Mouse (Mus musculus) midbrain, embryonic 10.5 days (tissue): Measurements from ENCODE around the gene Gm28035. TPM values are rescaled to one million over a fixed set of nuclear protein-coding genes. Genes with fewer than 3 reads are reported as not detected.

ENCODE experiments used
- DNase-seq: peaks from one replicate; pipeline ENCODE4 v3.0.0-alpha.2; 2017; ENCODE audit warnings: low spot score
- H3K27ac ChIP-seq: fragments of 300-500 bp; sonication (generic); replicated peaks from 2 replicates; pipeline ENCODE4 v1.5.1; 2016; ENCODE audit warnings: mild to moderate bottlenecking
- H3K27me3 ChIP-seq: fragments of 300-500 bp; sonication (generic); 2 replicates; pipeline ENCODE4 v1.6.1; 2016; ENCODE audit warnings: low read depth, mild to moderate bottlenecking; ENCODE audit not compliant: poor library complexity, severe bottlenecking
- H3K36me3 ChIP-seq: fragments of 300-500 bp; sonication (generic); 2 replicates; pipeline ENCODE4 v1.6.1; 2016; ENCODE audit warnings: mild to moderate bottlenecking, moderate library complexity
- H3K4me1 ChIP-seq: fragments of 300-500 bp; sonication (generic); 2 replicates; pipeline ENCODE4 v1.6.1; 2016
- H3K4me3 ChIP-seq: fragments of 300-500 bp; sonication (generic); 2 replicates; pipeline ENCODE4 v1.5.1; 2016; ENCODE audit warnings: mild to moderate bottlenecking, moderate library complexity
- H3K9me3 ChIP-seq: fragments of 300-500 bp; sonication (generic); replicated peaks from 2 replicates; pipeline ENCODE4 v1.6.1; 2016; ENCODE audit warnings: mild to moderate bottlenecking
- WGBS: fragments of 180-500 bp; shearing (Covaris S2); methylation state at CpG from one replicate; pipeline ENCODE4 v1.1.7; 2016; 5-methylcytosine and 5-hydroxymethylcytosine counted together
- polyA plus RNA-seq: library from polyadenylated mRNA; unstranded; fragments of >200 nt; fragmentation: Nextera tagmentation; extraction: Ambion mirVana; gene quantifications from 2 replicates; pipeline ENCODE4 v1.2.1, GENCODE M21; 2016

Gene Gm28035
- polyA plus RNA-seq, 1 experiment from 2014 or later, result 0.10 TPM

DNA sequence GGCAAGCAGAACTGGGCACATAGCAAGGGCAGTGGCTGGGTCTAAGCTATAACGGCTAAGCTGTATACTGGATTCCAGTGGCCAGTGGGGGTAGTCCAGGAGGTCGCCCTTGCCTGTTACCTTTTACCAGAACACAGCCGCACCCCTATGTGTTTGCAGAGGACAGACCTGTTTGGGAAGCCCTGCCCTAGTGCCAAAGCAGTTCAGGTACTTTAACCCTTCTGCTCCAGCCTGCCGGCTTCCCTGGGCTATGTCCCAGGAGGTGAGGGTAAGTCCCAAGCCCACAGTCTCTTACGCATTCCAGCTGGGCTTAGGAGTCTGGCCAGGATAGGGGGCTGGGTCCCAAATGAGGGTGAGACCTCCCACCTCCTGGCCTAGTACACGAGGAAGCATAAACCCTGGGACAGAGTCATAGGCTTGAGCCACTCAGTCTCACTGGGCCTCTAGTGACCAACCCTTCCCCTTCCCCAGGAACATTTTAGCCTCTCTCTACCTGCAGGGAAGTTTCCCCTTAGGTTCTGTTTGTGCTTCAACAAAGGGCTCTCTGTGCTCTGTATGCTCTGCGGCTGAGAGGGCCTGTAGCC, 4.3 kb downstream of the Gm28035 start:
- Histone ChIP-seq H3K36me3 (peaks cover 99% of the 10 kb centered on the region), H3K4me1 (peaks cover 4% of the 10 kb centered on the region), H3K4me3 (no peak overlapping the region), H3K27ac (no peak overlapping the region), H3K27me3 (no peaks in the 10 kb centered on the region), H3K9me3 (no peaks in the 10 kb centered on the region)
- WGBS, result 81% methylated on average over 7 of the region's 7 CpGs
- DNase-seq, result no peak

DNA sequence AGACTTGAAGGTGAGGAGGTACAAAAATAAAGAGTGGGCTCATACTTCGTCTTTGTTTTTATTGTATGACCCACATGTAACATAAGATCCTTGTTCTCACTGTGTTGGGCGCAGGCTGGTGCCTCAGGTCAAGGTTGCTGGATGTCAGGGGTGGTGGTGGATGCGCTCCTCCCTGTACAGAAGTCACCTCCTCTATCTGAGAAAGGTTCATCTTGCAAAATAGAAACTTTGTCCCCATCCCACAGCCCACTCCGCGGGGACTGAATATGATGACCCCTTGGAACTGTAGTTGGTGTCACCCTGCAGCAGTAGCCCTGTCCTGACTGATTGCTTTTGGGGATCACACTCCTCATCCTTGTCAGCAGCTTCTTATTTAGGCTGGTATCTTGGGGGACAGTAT, 6.7 kb downstream of the Gm28035 start:
- Histone ChIP-seq H3K27ac (no peak overlapping the region), H3K36me3 (peaks cover 99% of the 10 kb centered on the region), H3K27me3 (no peaks in the 10 kb centered on the region), H3K4me1 (peaks cover 5% of the 10 kb centered on the region), H3K9me3 (no peaks in the 10 kb centered on the region), H3K4me3 (no peak overlapping the region)
- 92% methylated on average over 5 of the region's 5 CpGs for WGBS
- no peak for DNase-seq

DNA sequence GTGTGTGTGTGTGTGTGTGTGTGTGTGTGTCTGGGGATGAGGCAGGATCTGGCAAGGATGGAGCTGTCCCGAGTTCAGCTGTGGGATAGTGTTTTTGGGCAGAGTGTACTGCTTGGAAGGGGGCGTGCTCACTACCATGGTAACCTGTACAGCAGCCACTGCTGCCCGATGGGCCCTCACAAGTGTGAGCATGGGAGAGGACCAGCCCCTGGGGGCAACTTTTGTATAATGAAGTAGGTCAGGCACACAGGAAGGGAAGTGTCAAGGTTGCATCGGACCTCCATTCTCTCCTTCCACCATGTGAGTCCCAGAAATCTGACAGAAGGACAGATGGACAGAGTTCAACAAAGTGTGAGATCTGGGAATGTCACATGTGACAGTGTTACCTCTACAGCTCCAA, 7.3 kb downstream of the Gm28035 start:
- Histone ChIP-seq H3K9me3 (no peaks in the 10 kb centered on the region), H3K4me3 (no peak overlapping the region), H3K27ac (no peak overlapping the region), H3K27me3 (no peaks in the 10 kb centered on the region), H3K36me3 (peaks cover 99% of the 10 kb centered on the region), H3K4me1 (peaks cover 5% of the 10 kb centered on the region)
- WGBS, result 76% methylated on average over 4 of the region's 4 CpGs
- no peak for DNase-seq

DNA sequence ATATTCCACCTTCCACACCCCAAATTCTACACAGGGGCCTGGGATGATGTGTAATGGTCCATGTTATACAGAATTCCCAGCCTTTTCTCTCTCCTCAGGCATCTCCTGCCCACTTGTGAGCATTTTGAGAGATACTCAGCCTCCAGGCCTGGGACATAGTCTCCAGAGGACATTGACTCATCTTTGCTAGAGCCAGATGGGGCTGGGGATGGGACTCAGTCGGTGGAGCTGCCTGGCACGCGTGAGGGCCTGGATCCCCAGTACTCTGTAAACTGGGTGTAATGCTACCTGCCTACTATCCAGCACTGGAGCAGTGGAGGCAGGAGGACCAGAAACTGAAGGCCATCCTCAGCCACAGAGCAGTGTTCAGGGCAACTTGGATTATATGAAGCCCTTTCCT, 8.8 kb downstream of the Gm28035 start:
- Histone ChIP-seq H3K27me3 (no peaks in the 10 kb centered on the region), H3K27ac (no peak overlapping the region), H3K36me3 (peaks cover 99% of the 10 kb centered on the region), H3K4me3 (no peak overlapping the region), H3K4me1 (peaks cover 5% of the 10 kb centered on the region), H3K9me3 (no peaks in the 10 kb centered on the region)
- 96% methylated on average over 3 of the region's 3 CpGs for WGBS
- DNase-seq, result no peak

DNA sequence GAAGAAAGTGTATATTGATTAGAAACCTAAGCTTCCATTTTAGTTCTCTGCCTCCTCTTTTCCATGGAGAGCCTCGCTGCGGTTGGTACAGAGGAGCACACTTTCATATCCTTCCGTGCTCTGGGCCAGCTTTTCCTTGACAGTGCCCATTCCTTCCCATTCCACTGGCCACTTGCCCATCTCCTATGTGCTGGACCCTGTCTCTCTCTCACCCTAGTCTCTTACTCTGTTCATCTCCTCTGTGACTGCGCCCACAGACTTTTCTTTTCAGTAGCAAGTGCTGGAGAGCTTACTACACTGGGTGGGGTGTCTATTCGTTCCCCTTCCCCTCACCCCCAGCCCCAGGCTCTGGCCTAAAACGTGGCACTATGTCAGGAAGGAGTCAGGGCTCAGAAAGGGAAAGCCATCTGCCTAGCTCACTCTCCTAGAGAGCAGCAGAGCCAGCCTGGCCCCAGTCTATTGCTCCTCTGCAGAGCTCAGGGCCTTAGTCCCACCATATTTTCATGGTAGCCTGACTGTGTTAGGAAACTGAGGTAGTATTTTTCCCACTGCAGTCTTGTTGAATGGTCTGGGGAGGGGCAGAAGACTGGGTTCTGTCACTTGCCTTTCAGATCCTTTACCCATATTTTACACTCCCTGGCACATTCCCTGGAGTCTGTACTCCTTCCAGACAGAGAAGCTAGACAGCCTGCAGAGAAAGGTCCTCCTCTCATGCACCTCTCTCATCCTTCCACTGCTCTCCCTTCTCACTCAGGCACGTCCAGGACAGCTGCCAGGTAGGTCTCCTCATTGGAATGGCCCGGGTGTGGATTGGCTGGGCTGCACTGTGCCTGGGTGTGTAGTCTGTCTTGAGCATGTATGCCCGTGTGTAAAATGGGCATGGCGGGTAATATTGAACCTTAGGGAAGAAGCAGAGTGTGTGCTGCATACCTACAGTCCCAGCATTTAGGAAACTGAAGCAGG, 10.1 kb downstream of the Gm28035 start:
- Histone ChIP-seq H3K4me3 (no peak overlapping the region), H3K9me3 (no peaks in the 10 kb centered on the region), H3K27me3 (no peaks in the 10 kb centered on the region), H3K36me3 (peaks cover 99% of the 10 kb centered on the region), H3K27ac (no peak overlapping the region), H3K4me1 (peaks cover 5% of the 10 kb centered on the region)
- DNase-seq, result no peak
- 86% methylated on average over 10 of the region's 10 CpGs for WGBS

DNA sequence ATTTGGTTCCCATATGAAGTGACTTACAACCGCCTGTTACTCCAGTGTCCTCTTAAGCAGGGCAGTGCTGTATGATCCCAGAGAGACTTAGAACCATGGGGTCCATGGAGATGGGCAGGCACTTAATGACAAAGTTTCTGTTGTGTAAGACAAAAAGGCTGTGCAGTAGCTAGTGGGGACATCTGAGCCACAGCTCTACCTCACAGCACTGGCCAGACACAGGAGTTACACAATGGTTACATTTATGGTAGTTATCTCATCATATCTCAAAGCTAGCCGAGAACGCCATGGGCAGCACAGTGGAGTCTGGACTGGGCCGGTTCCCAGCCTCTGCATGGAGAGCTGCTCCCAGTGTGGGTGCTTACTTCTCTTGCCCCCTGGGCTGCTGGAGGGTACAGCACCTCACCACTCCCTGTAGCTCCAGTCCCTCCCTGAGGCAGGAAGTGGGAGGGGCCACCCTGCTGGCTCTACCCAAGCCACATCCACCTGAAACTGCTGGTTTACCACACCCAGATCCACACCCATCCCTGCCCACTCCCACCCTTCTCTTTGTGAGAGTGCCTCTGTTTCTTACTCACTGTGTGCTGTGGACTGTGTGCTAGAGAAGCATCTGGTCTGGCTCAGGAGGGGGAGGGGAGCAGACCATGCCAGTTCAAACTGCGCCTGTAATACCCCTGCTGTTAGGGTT, 11.2 kb downstream of the Gm28035 start:
- peaks cover 5% of the 10 kb centered on the region for H3K4me1 ChIP-seq
- no peaks in the 10 kb centered on the region for H3K9me3 ChIP-seq
- WGBS, result 88% methylated on average over 5 of the region's 5 CpGs
- no peak overlapping the region for H3K27ac ChIP-seq
- no peak overlapping the region for H3K4me3 ChIP-seq
- H3K36me3 ChIP-seq, result peaks cover 99% of the 10 kb centered on the region
- no peak for DNase-seq
- no peaks in the 10 kb centered on the region for H3K27me3 ChIP-seq

DNA sequence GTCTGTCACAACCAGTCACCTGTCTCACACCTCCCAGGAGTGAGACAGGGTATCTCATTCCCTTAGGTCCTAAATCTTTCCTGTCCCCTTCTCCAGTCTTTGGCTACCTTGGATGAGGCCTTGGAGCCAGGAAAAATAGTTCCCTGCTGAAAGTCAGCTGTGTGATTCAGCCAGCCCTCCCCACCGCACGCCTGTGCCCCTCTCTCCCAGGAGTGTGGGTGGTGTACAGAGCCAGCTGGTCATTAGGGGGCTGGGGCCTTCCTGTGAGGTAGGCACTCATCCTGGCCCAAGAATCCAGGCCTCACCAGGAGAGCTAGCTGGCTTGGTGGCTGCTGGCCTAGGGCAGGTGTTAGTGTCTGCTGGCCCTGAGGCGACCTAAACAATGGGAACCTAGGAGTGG, 12.2 kb downstream of the Gm28035 start:
- Histone ChIP-seq H3K4me3 (no peak overlapping the region), H3K4me1 (peaks cover 5% of the 10 kb centered on the region), H3K27ac (no peak overlapping the region), H3K27me3 (no peaks in the 10 kb centered on the region), H3K36me3 (peaks cover 100% of the 10 kb centered on the region), H3K9me3 (no peaks in the 10 kb centered on the region)
- no peak for DNase-seq
- WGBS, result 91% methylated on average over 3 of the region's 3 CpGs

DNA sequence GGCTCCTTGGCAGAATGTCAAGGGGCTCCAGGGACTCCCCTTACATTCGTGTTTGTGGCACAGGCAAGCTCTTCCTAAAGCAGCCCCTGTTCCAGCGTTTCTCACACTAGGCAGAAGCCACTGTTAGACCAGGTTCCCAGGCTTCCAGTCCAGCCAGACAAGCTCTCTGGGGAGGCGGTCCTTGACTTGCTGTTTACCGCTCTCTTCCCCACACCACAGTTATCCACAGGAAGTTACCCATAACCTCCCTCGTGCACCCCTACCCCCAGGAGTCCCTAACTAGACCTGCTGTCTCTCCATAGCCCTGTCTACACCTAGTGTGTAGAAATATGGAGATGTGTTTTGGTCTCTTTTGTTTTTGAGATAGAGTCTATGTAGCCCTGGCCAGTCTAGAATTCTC, 13.4 kb downstream of the Gm28035 start:
- WGBS, result 85% methylated on average over 5 of the region's 5 CpGs
- H3K4me1 ChIP-seq, result peaks cover 5% of the 10 kb centered on the region
- H3K4me3 ChIP-seq, result no peak overlapping the region
- no peak for DNase-seq
- H3K9me3 ChIP-seq, result no peaks in the 10 kb centered on the region
- H3K36me3 ChIP-seq, result peaks cover 100% of the 10 kb centered on the region
- H3K27ac ChIP-seq, result no peak overlapping the region
- no peaks in the 10 kb centered on the region for H3K27me3 ChIP-seq

DNA sequence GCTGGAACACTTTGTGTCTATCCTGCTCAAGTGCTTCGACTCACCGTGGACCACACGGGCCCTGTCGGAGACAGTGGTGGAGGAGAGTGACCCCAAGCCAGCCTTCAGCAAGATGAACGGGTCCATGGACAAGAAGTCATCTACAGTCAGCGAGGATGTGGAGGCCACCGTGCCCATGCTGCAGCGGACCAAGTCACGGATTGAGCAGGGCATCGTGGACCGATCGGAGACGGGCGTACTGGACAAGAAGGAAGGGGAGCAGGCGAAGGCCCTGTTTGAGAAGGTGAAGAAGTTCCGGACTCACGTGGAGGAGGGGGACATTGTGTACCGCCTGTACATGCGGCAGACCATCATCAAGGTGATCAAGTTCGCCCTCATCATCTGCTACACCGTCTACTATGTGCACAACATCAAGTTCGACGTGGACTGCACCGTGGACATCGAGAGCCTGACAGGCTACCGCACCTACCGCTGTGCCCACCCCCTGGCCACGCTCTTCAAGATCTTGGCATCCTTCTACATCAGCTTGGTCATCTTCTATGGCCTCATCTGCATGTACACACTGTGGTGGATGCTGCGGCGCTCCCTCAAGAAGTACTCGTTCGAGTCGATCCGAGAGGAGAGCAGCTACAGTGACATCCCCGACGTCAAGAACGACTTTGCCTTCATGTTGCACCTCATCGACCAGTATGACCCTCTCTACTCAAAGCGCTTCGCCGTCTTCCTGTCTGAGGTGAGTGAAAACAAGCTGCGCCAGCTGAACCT, 15.4 kb downstream of the Gm28035 start:
- Histone ChIP-seq H3K4me3 (no peak overlapping the region), H3K9me3 (no peaks in the 10 kb centered on the region), H3K36me3 (peaks cover 100% of the 10 kb centered on the region), H3K27me3 (no peaks in the 10 kb centered on the region), H3K27ac (no peak overlapping the region), H3K4me1 (peaks cover 5% of the 10 kb centered on the region)
- WGBS, result 97% methylated on average over 42 of the region's 42 CpGs
- DNase-seq, result no peak

DNA sequence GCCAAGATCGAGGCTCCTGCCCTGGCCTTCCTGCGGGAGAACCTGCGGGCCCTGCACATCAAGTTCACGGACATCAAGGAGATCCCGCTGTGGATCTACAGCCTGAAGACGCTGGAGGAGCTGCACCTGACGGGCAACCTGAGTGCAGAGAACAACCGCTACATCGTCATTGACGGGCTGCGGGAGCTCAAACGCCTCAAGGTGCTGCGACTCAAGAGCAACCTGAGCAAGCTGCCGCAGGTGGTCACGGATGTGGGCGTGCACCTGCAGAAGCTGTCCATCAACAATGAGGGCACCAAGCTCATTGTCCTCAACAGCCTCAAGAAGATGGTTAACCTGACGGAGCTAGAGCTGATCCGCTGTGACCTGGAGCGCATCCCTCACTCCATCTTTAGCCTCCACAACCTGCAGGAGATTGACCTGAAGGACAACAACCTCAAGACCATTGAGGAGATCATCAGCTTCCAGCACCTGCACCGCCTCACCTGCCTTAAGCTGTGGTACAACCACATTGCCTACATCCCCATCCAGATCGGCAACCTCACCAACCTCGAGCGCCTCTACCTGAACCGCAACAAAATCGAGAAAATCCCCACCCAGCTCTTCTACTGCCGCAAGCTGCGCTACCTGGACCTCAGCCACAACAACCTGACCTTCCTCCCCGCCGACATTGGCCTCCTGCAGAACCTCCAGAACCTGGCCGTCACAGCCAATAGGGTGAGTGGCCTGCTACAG, 16.4 kb downstream of the Gm28035 start:
- Histone ChIP-seq H3K27me3 (no peaks in the 10 kb centered on the region), H3K4me1 (peaks cover 2% of the 10 kb centered on the region), H3K36me3 (peaks cover 100% of the 10 kb centered on the region), H3K27ac (no peak overlapping the region), H3K4me3 (no peak overlapping the region), H3K9me3 (no peaks in the 10 kb centered on the region)
- DNase-seq, result no peak
- 96% methylated on average over 30 of the region's 30 CpGs for WGBS

DNA sequence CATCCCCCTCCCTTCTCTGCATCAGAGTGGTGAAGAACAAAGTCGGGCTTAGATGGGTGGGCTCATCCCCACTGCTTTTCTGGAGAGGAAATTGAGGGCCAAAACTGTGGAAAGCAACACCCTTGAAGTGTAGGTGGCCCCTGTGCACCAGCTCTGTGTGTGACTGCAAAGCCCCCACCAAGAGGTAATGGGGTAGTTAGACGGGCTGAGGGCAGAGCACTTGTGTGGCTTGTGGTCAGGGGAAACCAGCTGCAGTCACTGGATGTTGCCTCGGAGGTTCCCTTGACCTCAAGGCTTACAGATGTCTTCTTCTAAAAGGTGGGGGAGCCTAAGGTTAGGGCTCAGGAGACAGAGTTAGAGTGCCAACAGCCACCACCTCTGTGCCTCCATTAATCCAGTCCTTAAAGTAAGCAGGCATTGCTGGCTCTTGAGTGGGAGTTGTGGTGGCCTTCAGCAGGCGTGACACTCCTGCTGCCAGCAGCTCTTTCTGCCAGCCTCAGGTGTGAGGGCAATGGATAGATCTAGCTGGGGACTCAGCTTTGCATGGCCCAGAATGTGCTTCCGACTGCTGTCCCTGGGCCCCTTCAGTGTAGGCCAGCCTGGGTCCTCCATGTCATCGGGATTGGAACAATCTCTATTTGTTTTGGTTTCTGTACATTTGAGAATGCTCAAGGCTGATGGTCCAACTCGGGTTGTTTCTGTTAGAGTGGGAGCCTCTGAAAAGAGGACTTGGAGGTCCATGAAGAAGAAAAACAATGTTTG, 17.5 kb downstream of the Gm28035 start:
- H3K4me3 ChIP-seq, result no peak overlapping the region
- H3K9me3 ChIP-seq, result no peaks in the 10 kb centered on the region
- H3K36me3 ChIP-seq, result peaks cover 100% of the 10 kb centered on the region
- no peaks in the 10 kb centered on the region for H3K27me3 ChIP-seq
- WGBS, result 89% methylated on average over 7 of the region's 7 CpGs
- no peak for DNase-seq
- no peaks in the 10 kb centered on the region; the same call in 1 of the 2 replicates for H3K4me1 ChIP-seq
- H3K27ac ChIP-seq, result no peak overlapping the region
